Mouse (Mus musculus): ENCODE measurements around the gene Ntf3.

- TF ChIP-seq CTCF (conservative IDR thresholded peaks at IDR 0.05; ENCODE audit: low read length) (no peak), POU5F1 (IDR thresholded peaks at IDR 0.05; ENCODE audit: borderline replicate concordance, low read length) (no peak), NANOG (IDR thresholded peaks at IDR 0.05; ENCODE audit: borderline replicate concordance, low read length) (no peak)
These were observed 48.5 kb downstream of the Ntf3 start for GRCm38 (mm10) chr6:126118247-126118646.
